Mouse (Mus musculus) intestine, embryonic 14.5 days (tissue): Measurements from ENCODE around the gene Cep170. TPM values are rescaled to one million over a fixed set of nuclear protein-coding genes. Genes with fewer than 3 reads are reported as not detected.

Source experiments
- ATAC-seq: fragments of 200-750 bp; cut with Nextera tagmentation; replicated peaks from 2 replicates; pipeline ENCODE4 v1.8.0; 2017; ENCODE audit warnings: low read depth, moderate number of reproducible peaks, moderate TSS enrichment, moderate library complexity; ENCODE audit not compliant: low FRiP score, low TSS enrichment
- DNase-seq: peaks from one replicate; pipeline ENCODE4 v3.0.0-alpha.2; 2018; ENCODE audit warnings: low spot score
- H3K27ac ChIP-seq: fragments of 300-500 bp; sonication (generic); 2 replicates; pipeline ENCODE4 v1.5.1; 2014; ENCODE audit warnings: low read depth, mild to moderate bottlenecking, control low read depth
- H3K27me3 ChIP-seq: fragments of 300-500 bp; sonication (generic); replicated peaks from 2 replicates; pipeline ENCODE4 v1.6.1; 2014; ENCODE audit warnings: low read length, control low read depth; ENCODE audit not compliant: control insufficient read depth, insufficient read depth
- H3K36me3 ChIP-seq: fragments of 300-500 bp; sonication (generic); 2 replicates; pipeline ENCODE4 v1.6.1; 2014; ENCODE audit warnings: low read length, control low read depth; ENCODE audit not compliant: control insufficient read depth, insufficient read depth
- H3K4me1 ChIP-seq: fragments of 300-500 bp; sonication (generic); replicated peaks from 2 replicates; pipeline ENCODE4 v1.6.1; 2014; ENCODE audit warnings: low read length, control low read depth, mixed read lengths; ENCODE audit not compliant: control insufficient read depth, insufficient read depth
- H3K4me2 ChIP-seq: fragments of 300-500 bp; sonication (generic); 2 replicates; pipeline ENCODE4 v1.6.1; 2014; ENCODE audit warnings: low read length
- H3K4me3 ChIP-seq: fragments of 300-500 bp; sonication (generic); 2 replicates; pipeline ENCODE4 v1.5.1; 2014; ENCODE audit warnings: low read depth, low read length, control low read depth, mixed read lengths
- H3K9ac ChIP-seq: fragments of 300-500 bp; sonication (generic); 2 replicates; pipeline ENCODE4 v1.6.1; 2014; ENCODE audit warnings: mild to moderate bottlenecking, low read length
- H3K9me3 ChIP-seq: fragments of 300-500 bp; sonication (generic); 2 replicates; pipeline ENCODE4 v1.6.1; 2016; ENCODE audit warnings: low read length, control low read depth; ENCODE audit not compliant: control insufficient read depth
- WGBS: fragments of 180-500 bp; shearing (Covaris S2); extraction: QIAGEN DNeasy Blood & Tissue Kit; methylation state at CpG from one replicate; pipeline ENCODE4 v1.1.7; 2014; 5-methylcytosine and 5-hydroxymethylcytosine counted together
- polyA plus RNA-seq: library from polyadenylated mRNA; unstranded; fragments of >200 nt; fragmentation: Nextera tagmentation; extraction: Ambion mirVana; gene quantifications from 2 replicates; pipeline ENCODE4 v1.2.1, GENCODE M21; 2014

Gene Cep170
- polyA plus RNA-seq, result 23.5 and 27.6 TPM in 2 replicates

- no peaks in the 10 kb centered on the region for H3K9me3 ChIP-seq
- peak within 1 kb of the TSS; percentile 82 for H3K9ac ChIP-seq
- H3K36me3 ChIP-seq, result no peaks in the 10 kb centered on the region
- H3K27ac ChIP-seq, result peak within 1 kb of the TSS; percentile 94
- no peaks in the 10 kb centered on the region for H3K27me3 ChIP-seq
- peak; percentile 99 for DNase-seq
- peak within 1 kb of the TSS; percentile 84 for H3K4me3 ChIP-seq
- H3K4me2 ChIP-seq, result peak within 1 kb of the TSS; percentile 68
- peak; percentile 91 for ATAC-seq
- H3K4me1 ChIP-seq, result peaks cover 15% of the 10 kb centered on the region
- WGBS, result 1% methylated on average over 28 of the region's 28 CpGs
These were observed at the start of gene Cep170 for GRCm38 (mm10) chr1:176814036-176814420. TSS of gene Cep170 (minus strand) at chr1:176814067.

DNA sequence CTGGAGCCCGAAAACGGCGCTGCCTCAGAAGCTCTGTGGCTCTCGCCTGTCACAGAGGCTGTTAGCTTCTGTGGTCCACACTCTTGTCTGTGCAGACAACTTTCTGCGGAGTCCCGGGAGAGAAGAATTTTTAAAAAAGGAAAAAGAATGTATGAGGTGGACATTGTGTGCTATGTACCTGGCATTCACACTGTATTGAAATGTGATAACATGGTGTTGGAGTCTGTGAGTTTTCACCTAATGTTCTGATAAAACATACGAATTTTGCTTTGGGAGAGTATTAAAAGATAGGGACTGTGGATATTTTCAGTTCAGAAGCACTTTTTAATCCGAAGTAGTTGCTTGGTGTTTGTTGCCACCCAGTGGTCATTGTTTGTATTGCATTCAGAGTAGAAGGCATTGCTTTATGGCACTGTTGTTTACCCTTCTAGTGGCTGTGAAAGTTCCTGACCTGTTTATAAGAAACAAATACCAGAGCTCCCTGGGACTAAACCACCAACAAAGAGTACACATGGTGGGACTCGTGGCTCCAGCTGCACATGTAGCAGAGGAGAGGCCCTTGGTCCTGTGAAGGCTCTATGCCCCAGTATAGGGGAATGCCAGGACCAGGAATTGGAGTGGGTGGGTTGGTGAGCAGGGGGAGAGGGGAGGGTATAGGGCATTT, 48.2 kb upstream of the Cep170 start:
- no peak overlapping the region for H3K9ac ChIP-seq
- H3K4me1 ChIP-seq, result no peaks in the 10 kb centered on the region
- H3K36me3 ChIP-seq, result no peaks in the 10 kb centered on the region
- H3K4me3 ChIP-seq, result no peak overlapping the region
- H3K27ac ChIP-seq, result no peak overlapping the region
- DNase-seq (peak; percentile 75), ATAC-seq (peak; percentile 64; the same call in 1 of the 2 replicates)
- H3K4me2 ChIP-seq, result no peak overlapping the region
- 56% methylated on average over 9 of the region's 9 CpGs for WGBS
- H3K27me3 ChIP-seq, result no peaks in the 10 kb centered on the region
- H3K9me3 ChIP-seq, result no peaks in the 10 kb centered on the region

GRCm38 (mm10) chr1:176852813-176853590, 39.1 kb upstream of the Cep170 start:
- Histone ChIP-seq H3K4me3 (no peak overlapping the region), H3K9ac (no peak overlapping the region), H3K27me3 (no peaks in the 10 kb centered on the region), H3K9me3 (no peaks in the 10 kb centered on the region), H3K27ac (no peak overlapping the region), H3K4me2 (no peak overlapping the region), H3K36me3 (no peaks in the 10 kb centered on the region; the same call in 1 of the 2 replicates), H3K4me1 (peaks cover 5% of the 10 kb centered on the region; the same call in 1 of the 2 replicates)
- WGBS, result 90% methylated on average over 9 of the region's 9 CpGs
- DNase-seq (no peak), ATAC-seq (no peak)

GRCm38 (mm10) chr1:176851401-176851800, 37.5 kb upstream of the Cep170 start:
- no peaks in the 10 kb centered on the region; the same call in 1 of the 2 replicates for H3K36me3 ChIP-seq
- DNase-seq (no peak), ATAC-seq (no peak)
- H3K4me3 ChIP-seq, result no peak overlapping the region
- WGBS, result 88% methylated on average over 7 of the region's 7 CpGs
- no peak overlapping the region for H3K4me2 ChIP-seq
- H3K9ac ChIP-seq, result no peak overlapping the region
- H3K9me3 ChIP-seq, result no peaks in the 10 kb centered on the region
- H3K4me1 ChIP-seq, result peaks cover 5% of the 10 kb centered on the region; the same call in 1 of the 2 replicates
- H3K27me3 ChIP-seq, result no peaks in the 10 kb centered on the region
- H3K27ac ChIP-seq, result no peak overlapping the region

GRCm38 (mm10) chr1:176849377-176849776, 35.5 kb upstream of the Cep170 start:
- H3K36me3 ChIP-seq, result no peaks in the 10 kb centered on the region; the same call in 1 of the 2 replicates
- no peak overlapping the region for H3K9ac ChIP-seq
- H3K4me2 ChIP-seq, result no peak overlapping the region
- H3K27ac ChIP-seq, result no peak overlapping the region
- no peaks in the 10 kb centered on the region for H3K27me3 ChIP-seq
- no peak overlapping the region for H3K4me3 ChIP-seq
- peaks cover 5% of the 10 kb centered on the region; the same call in 1 of the 2 replicates for H3K4me1 ChIP-seq
- WGBS, result 72% methylated on average over 2 of the region's 2 CpGs
- DNase-seq (no peak), ATAC-seq (no peak)
- no peaks in the 10 kb centered on the region for H3K9me3 ChIP-seq

- Histone ChIP-seq H3K4me2 (no peak overlapping the region), H3K27ac (no peak overlapping the region), H3K4me3 (no peak overlapping the region), H3K27me3 (no peaks in the 10 kb centered on the region), H3K9me3 (no peaks in the 10 kb centered on the region), H3K4me1 (peaks cover 5% of the 10 kb centered on the region; the same call in 1 of the 2 replicates), H3K36me3 (no peaks in the 10 kb centered on the region), H3K9ac (no peak overlapping the region)
- DNase-seq (no peak), ATAC-seq (no peak)
- WGBS, result 61% methylated on average over 11 of the region's 11 CpGs
These were observed 34.9 kb upstream of the Cep170 start for GRCm38 (mm10) chr1:176848613-176849290.

DNA sequence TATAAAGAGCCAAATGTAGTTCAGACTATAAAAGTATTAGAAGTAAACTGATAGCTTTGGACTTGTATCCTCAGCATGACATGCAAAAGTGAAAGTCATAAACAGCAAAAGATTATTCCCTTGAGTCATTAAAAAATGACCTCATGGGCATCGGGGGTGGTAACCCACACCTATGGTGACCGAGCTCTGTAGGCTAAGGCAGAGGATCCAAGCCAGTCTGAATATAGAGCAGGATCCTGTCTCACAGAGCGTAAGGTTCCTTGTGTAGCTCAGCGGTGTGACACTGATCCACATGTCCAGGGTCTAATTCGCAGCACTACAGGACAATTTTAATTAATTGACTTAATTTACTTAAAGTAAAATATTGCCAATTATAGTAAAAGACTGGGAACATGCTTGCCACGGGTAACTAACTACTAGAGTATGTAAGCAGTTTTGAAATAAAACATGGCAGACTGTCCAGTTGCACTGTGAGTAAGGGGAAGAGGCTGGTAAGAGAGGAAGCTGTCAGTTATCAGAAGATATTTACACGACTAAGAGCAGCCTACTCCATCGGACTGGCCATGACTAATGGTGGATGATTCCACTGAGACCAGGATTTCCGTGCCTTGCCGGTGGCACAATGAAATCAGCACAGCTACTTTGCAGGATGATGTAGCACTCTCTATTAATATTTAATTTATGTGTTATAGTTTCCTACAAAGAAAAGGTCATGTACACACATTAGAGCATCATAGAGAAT, 33.4 kb upstream of the Cep170 start:
- ATAC-seq (no peak), DNase-seq (no peak)
- 75% methylated on average over 10 of the region's 10 CpGs for WGBS
- Histone ChIP-seq H3K4me1 (peaks cover 5% of the 10 kb centered on the region; the same call in 1 of the 2 replicates), H3K36me3 (no peaks in the 10 kb centered on the region), H3K9ac (no peak overlapping the region), H3K4me2 (no peak overlapping the region), H3K27ac (no peak overlapping the region), H3K27me3 (no peaks in the 10 kb centered on the region), H3K4me3 (no peak overlapping the region), H3K9me3 (no peaks in the 10 kb centered on the region)
